Mouse (Mus musculus) heart, embryonic 11.5 days (tissue): ENCODE measurements around the gene Sacs. TPM values are rescaled to one million over a fixed set of nuclear protein-coding genes. Genes with fewer than 3 reads are reported as not detected.
A peak's percentile ranks its signal among the peaks of the same experiment; 100 is the strongest.

Experiments used
- ATAC-seq: fragments of 200-750 bp; cut with Nextera tagmentation; replicated peaks from 2 replicates; pipeline ENCODE4 v1.8.0; 2017; ENCODE audit warnings: moderate library complexity; ENCODE audit not compliant: insufficient number of reproducible peaks, low FRiP score, low TSS enrichment
- H3K27ac ChIP-seq: fragments of 300-500 bp; sonication (generic); 2 replicates; pipeline ENCODE4 v1.5.1; 2014; ENCODE audit warnings: mild to moderate bottlenecking, low read depth, low read length
- H3K27me3 ChIP-seq: fragments of 300-500 bp; sonication (generic); 2 replicates; pipeline ENCODE4 v1.6.1; 2014; ENCODE audit warnings: mild to moderate bottlenecking, low read length, mixed read lengths; ENCODE audit not compliant: control insufficient read depth, insufficient read depth
- H3K36me3 ChIP-seq: fragments of 300-500 bp; sonication (generic); 2 replicates; pipeline ENCODE4 v1.6.1; 2014; ENCODE audit warnings: mild to moderate bottlenecking, low read length, moderate library complexity, mixed read lengths; ENCODE audit not compliant: control insufficient read depth, insufficient read depth
- H3K4me1 ChIP-seq: fragments of 300-500 bp; sonication (generic); 2 replicates; pipeline ENCODE4 v1.6.1; 2014; ENCODE audit warnings: low read length; ENCODE audit not compliant: control insufficient read depth, insufficient read depth
- H3K4me2 ChIP-seq: fragments of 300-500 bp; sonication (generic); 2 replicates; pipeline ENCODE4 v1.6.1; 2014; ENCODE audit warnings: mild to moderate bottlenecking, moderate library complexity
- H3K4me3 ChIP-seq: fragments of 300-500 bp; sonication (generic); 2 replicates; pipeline ENCODE4 v1.5.1; 2014; ENCODE audit warnings: low read depth, low read length
- H3K9ac ChIP-seq: fragments of 300-500 bp; sonication (generic); 2 replicates; pipeline ENCODE4 v1.6.1; 2014; ENCODE audit warnings: mild to moderate bottlenecking, low read depth, low read length, moderate library complexity
- H3K9me3 ChIP-seq: fragments of 300-500 bp; sonication (generic); replicated peaks from 2 replicates; pipeline ENCODE4 v1.6.1; 2016; ENCODE audit warnings: low read length; ENCODE audit not compliant: control insufficient read depth
- WGBS: fragments of 180-500 bp; shearing (Covaris S2); extraction: QIAGEN DNeasy Blood & Tissue Kit; methylation state at CpG from one replicate; pipeline ENCODE4 v1.1.7; 2014; ENCODE audit not compliant: insufficient replicate concordance; 5-methylcytosine and 5-hydroxymethylcytosine counted together
- polyA plus RNA-seq: library from polyadenylated mRNA; unstranded; fragments of >200 nt; fragmentation: Nextera tagmentation; extraction: Ambion mirVana; gene quantifications from 2 replicates; pipeline ENCODE4 v1.2.1, GENCODE M21; 2014

Sacs gene
- polyA plus RNA-seq, 1 experiment from 2014 or later, result 5.0 TPM

DNA sequence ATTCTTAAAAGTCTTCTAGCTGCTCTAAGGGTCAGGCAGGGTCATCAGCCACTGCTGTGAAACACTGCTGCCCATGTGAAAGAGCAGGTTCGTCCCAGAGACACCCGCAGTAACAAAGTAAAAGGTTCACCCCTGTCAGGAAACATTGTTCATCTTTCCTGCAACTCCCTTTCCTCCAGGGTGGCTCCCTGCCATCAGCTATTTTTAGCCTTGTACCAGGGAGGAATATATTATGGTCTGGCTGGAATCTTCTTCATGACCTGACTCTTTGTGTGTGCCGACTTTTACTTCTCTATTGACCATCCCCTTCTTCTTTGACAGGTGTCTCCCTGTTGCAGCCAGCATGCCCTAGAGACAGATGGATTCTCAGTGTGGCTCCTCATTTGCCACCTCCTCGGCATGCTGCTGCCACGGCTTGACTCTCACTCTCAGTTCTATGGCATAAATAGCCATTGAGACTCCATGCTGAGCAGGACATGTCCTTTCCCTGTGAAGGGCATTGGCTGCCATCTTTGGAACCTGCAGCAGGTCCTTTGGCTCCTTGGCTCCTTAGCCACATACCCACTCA is 129.7 kb downstream of the Sacs start:
- ATAC-seq, result no peak
- Histone ChIP-seq H3K27ac (no peak overlapping the region), H3K4me3 (no peak overlapping the region), H3K9me3 (no peaks in the 10 kb centered on the region), H3K27me3 (peaks cover 7% of the 10 kb centered on the region), H3K4me1 (no peaks in the 10 kb centered on the region), H3K4me2 (no peak overlapping the region), H3K9ac (no peak overlapping the region), H3K36me3 (no peaks in the 10 kb centered on the region)
- 62% methylated on average over 5 of the region's 5 CpGs for WGBS

GRCm38 (mm10) chr14:61274414-61275198 is 136.3 kb downstream of the Sacs start:
- WGBS, result 6% methylated on average over 38 of the region's 38 CpGs
- no peaks in the 10 kb centered on the region for H3K9me3 ChIP-seq
- H3K9ac ChIP-seq, result no peak overlapping the region
- H3K36me3 ChIP-seq, result no peaks in the 10 kb centered on the region
- H3K4me2 ChIP-seq, result peak overlapping the region; percentile 53
- H3K27ac ChIP-seq, result no peak overlapping the region
- H3K4me1 ChIP-seq, result no peaks in the 10 kb centered on the region
- H3K4me3 ChIP-seq, result peak overlapping the region; percentile 29
- H3K27me3 ChIP-seq, result peaks cover 36% of the 10 kb centered on the region
- ATAC-seq, result no peak

- Histone ChIP-seq H3K9ac (no peak overlapping the region), H3K36me3 (no peaks in the 10 kb centered on the region), H3K4me2 (no peak overlapping the region), H3K4me1 (no peaks in the 10 kb centered on the region), H3K4me3 (no peak overlapping the region), H3K27me3 (peaks cover 32% of the 10 kb centered on the region), H3K9me3 (no peaks in the 10 kb centered on the region), H3K27ac (no peak overlapping the region)
- no peak for ATAC-seq
- 22% methylated on average over 1 of the region's 1 CpGs for WGBS
These were observed 139.0 kb downstream of the Sacs start for GRCm38 (mm10) chr14:61277285-61277684.

DNA sequence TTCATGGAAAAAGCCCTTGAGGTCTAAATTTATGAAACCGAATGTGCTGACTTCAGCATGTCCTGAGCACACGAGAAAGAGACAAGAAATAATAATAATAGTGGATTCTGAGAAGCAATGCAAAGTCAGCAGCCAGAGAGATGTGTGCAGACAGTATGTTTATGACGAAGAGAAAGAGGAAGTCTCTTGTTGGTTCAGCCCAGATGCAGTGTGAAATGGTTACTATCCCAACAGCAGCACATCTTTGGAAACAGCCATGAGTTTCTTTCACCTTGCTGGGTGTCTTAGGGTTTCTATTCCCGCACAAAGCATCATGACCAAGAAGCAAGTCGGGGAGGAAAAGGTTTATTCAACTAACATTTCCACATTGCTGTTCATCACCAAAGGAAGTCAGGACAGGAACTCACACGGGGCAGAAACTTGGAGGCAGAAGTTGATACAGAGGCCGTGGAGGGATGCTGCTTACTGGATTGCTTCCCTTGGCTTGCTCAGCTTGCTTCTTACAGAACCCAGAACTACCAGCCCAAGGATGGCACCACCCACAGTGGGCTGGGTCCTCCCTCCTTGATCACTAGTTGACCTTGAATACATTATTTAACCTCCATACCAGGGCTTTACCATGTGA is 140.5 kb downstream of the Sacs start:
- 79% methylated on average over 7 of the region's 7 CpGs for WGBS
- ATAC-seq, result no peak
- H3K27ac ChIP-seq, result no peak overlapping the region

GRCm38 (mm10) chr14:61288606-61289286 is 150.5 kb downstream of the Sacs start:
- Histone ChIP-seq H3K36me3 (no peaks in the 10 kb centered on the region), H3K9me3 (no peaks in the 10 kb centered on the region), H3K27me3 (no peaks in the 10 kb centered on the region), H3K4me2 (peak overlapping the region; percentile 3; the same call in 1 of the 2 replicates), H3K4me1 (no peaks in the 10 kb centered on the region), H3K27ac (no peak overlapping the region), H3K9ac (no peak overlapping the region), H3K4me3 (no peak overlapping the region)
- 58% methylated on average over 19 of the region's 19 CpGs for WGBS
- ATAC-seq, result no peak

More for the DNA sequence above, 140.5 kb downstream of the Sacs start:
- Histone ChIP-seq H3K27me3 (peaks cover 26% of the 10 kb centered on the region), H3K9ac (no peak overlapping the region), H3K4me2 (no peak overlapping the region), H3K4me1 (no peaks in the 10 kb centered on the region), H3K4me3 (no peak overlapping the region), H3K9me3 (no peaks in the 10 kb centered on the region), H3K36me3 (no peaks in the 10 kb centered on the region)

Other genes with a start within 250 kb of the Sacs start
- 29.6 and 30.1 TPM in 2 replicates for gene Tnfrsf19, start 92.0 kb upstream of the Sacs start, polyA plus RNA-seq
- gene Sgcg, start 120.0 kb downstream of the Sacs start, polyA plus RNA-seq, result 2.6 and 2.9 TPM in 2 replicates
- gene Arl11, start 171.3 kb downstream of the Sacs start, polyA plus RNA-seq, result 0.14 and 0.73 TPM in 2 replicates
- gene Ebpl, start 222.0 kb downstream of the Sacs start, polyA plus RNA-seq, result 6.4 and 7.5 TPM in 2 replicates